Mouse (Mus musculus): ENCODE results near the gene Cdh23.

DNA sequence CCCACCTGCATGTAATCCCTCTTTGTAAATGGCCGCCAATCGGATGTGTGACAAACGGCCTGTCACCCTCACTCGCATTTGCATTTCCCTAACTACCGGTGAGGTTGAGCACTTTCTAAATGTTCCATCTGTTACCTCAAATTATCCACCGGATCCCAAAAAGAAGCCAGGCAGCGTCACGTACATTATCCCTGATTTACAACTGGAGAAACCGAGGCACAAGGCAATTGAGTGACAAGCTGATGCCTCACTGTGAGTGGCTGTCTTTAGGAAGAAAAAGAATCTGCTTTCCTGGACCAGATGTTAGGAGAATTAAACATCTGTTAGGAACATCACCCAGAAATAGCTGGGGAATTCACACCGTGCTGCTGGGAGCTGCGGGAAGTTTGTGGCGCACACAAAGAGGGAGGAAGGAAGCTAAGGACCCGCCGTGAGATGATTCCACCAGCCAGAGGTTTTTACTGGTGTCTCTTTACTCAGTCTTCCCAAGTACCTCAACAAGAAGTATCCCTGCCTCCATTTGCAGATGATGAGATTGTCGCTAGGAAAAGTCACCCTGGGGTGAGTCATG, 36.8 kb downstream of the Cdh23 start:
- no peak for TF ChIP-seq CTCF (IDR thresholded peaks at IDR 0.05; ENCODE audit: insufficient read depth, low read depth, low read length)
- TF ChIP-seq POLR2A (IDR thresholded peaks at IDR 0.05; ENCODE audit: insufficient read depth, low read depth, low read length) = no peak
